10 mouse cellular contexts compared by ENCODE assay signal in genomic region chr12:108162036-108162435, GRCm38 (mm10). TPM values are rescaled to one million over a fixed set of nuclear protein-coding genes. Genes with fewer than 3 reads are reported as not detected.
DNase-seq lines count a peak whose midpoint lies in the region; ATAC-seq and TF ChIP-seq lines count a peak whose summit lies in the region.
"Had no signal": no experiment of that assay in that cellular context is flagged by ENCODE, and none has a peak within 500 bp of the region (broad histone marks: within the 10 kb centered on the region; RNA-seq: fewer than 3 reads in every experiment).

No protein-coding gene starts in this region.

- no peak for TF ChIP-seq EP300 in heart, adult 2 months (IDR thresholded peaks at IDR 0.05; ENCODE audit: insufficient read depth, low read depth, low read length)

- peaks cover 3% of the 10 kb centered on the region for H3K4me1 ChIP-seq in heart, adult 2 months (ENCODE audit: control insufficient read depth, insufficient read depth, low read length)
- no peaks in the 10 kb centered on the region; the same call in 1 of the 2 replicates for H3K4me1 ChIP-seq in heart, embryonic 11.5 days (ENCODE audit: control insufficient read depth, insufficient read depth, low read length)
- H3K4me1 ChIP-seq in midbrain, embryonic 10.5 days: no peaks in the 10 kb centered on the region
- no peaks in the 10 kb centered on the region for H3K4me1 ChIP-seq in midbrain, embryonic 16.5 days (ENCODE audit: control insufficient read depth, insufficient read depth, low read length)
- no peaks in the 10 kb centered on the region for H3K4me1 ChIP-seq in cortical plate, adult 2 months (ENCODE audit: control insufficient read depth, insufficient read depth, low read length)
- H3K4me1 ChIP-seq: liver, embryonic 15.5 days had no signal

- no peak overlapping the region for H3K27ac ChIP-seq in heart, adult 2 months
- H3K27ac ChIP-seq in heart, embryonic 11.5 days (ENCODE audit: low read depth, low read length): no peak overlapping the region
- no peak overlapping the region for H3K27ac ChIP-seq in midbrain, embryonic 10.5 days (replicated peaks)
- H3K27ac ChIP-seq in midbrain, embryonic 16.5 days (ENCODE audit: low read length): no peak overlapping the region
- H3K27ac ChIP-seq in cortical plate, adult 2 months (ENCODE audit: insufficient read depth, low read length): no peak overlapping the region
- H3K27ac ChIP-seq: heart, embryonic 15.5 days; liver, embryonic 15.5 days had no signal

- H3K9me3 ChIP-seq in heart, embryonic 11.5 days (replicated peaks; ENCODE audit: control insufficient read depth, low read length): no peaks in the 10 kb centered on the region
- no peaks in the 10 kb centered on the region for H3K9me3 ChIP-seq in midbrain, embryonic 10.5 days (replicated peaks)
- no peaks in the 10 kb centered on the region for H3K9me3 ChIP-seq in midbrain, embryonic 16.5 days (replicated peaks; ENCODE audit: control insufficient read depth, low read length, poor library complexity, severe bottlenecking)
- H3K9me3 ChIP-seq: heart, embryonic 15.5 days; liver, embryonic 15.5 days had no signal

- TF ChIP-seq CTCF in heart, adult 2 months (IDR thresholded peaks at IDR 0.05): peak; percentile 58
- TF ChIP-seq CTCF in cortical plate, adult 2 months (IDR thresholded peaks at IDR 0.05; ENCODE audit: extremely low read depth, insufficient read depth, low read length): peak; percentile 50

- H3K27me3 ChIP-seq in heart, adult 2 months (ENCODE audit: control insufficient read depth, insufficient read depth, low read length): no peaks in the 10 kb centered on the region
- H3K27me3 ChIP-seq in heart, embryonic 11.5 days (ENCODE audit: control insufficient read depth, insufficient read depth, low read length): no peaks in the 10 kb centered on the region
- H3K27me3 ChIP-seq in midbrain, embryonic 10.5 days (ENCODE audit: low read depth, poor library complexity, severe bottlenecking): no peaks in the 10 kb centered on the region
- H3K27me3 ChIP-seq in midbrain, embryonic 16.5 days (ENCODE audit: control insufficient read depth, insufficient read depth, low read depth, low read length): no peaks in the 10 kb centered on the region
- H3K27me3 ChIP-seq: heart, embryonic 15.5 days; liver, embryonic 15.5 days had no signal

- ATAC-seq in heart, embryonic 11.5 days (replicated peaks; ENCODE audit: insufficient number of reproducible peaks, low FRiP score, low TSS enrichment): no peak
- ATAC-seq in midbrain, embryonic 16.5 days: no peak
- no peak for ATAC-seq in inflammation-experienced regulatory T-cells, adult 6 months

- H3K36me3 ChIP-seq in heart, adult 2 months (ENCODE audit: control insufficient read depth, insufficient read depth, low read length): peaks cover 5% of the 10 kb centered on the region
- H3K36me3 ChIP-seq in heart, embryonic 11.5 days (ENCODE audit: control insufficient read depth, insufficient read depth, low read length): peaks cover 16% of the 10 kb centered on the region
- peaks cover 70% of the 10 kb centered on the region for H3K36me3 ChIP-seq in midbrain, embryonic 10.5 days
- H3K36me3 ChIP-seq in midbrain, embryonic 16.5 days (ENCODE audit: control insufficient read depth, insufficient read depth, low read length): peaks cover 13% of the 10 kb centered on the region

- DNase-seq in heart, adult 2 months: no peak
- DNase-seq in midbrain, embryonic 10.5 days (ENCODE audit: low spot score): peak; percentile 33
- peak; percentile 54 for DNase-seq in retina, postnatal 1 day
- no peak for DNase-seq in spleen, postnatal 36 days (ENCODE audit: low spot score in 2 of 2)

- H3K4me2 ChIP-seq in heart, embryonic 11.5 days: no peak overlapping the region
- H3K4me2 ChIP-seq in midbrain, embryonic 16.5 days (ENCODE audit: low read length): no peak overlapping the region
- H3K4me2 ChIP-seq: heart, embryonic 15.5 days; liver, embryonic 15.5 days had no signal

- no peak overlapping the region for H3K9ac ChIP-seq in heart, adult 2 months (ENCODE audit: low read depth, low read length)
- no peak overlapping the region for H3K9ac ChIP-seq in heart, embryonic 11.5 days (ENCODE audit: low read depth, low read length)
- no peak overlapping the region for H3K9ac ChIP-seq in midbrain, embryonic 16.5 days (ENCODE audit: low read depth, low read length)
- H3K9ac ChIP-seq: heart, embryonic 15.5 days; liver, embryonic 15.5 days had no signal

- no peak for TF ChIP-seq POLR2A in heart, adult 2 months (IDR thresholded peaks at IDR 0.05; ENCODE audit: insufficient read depth, low read depth, low read length)
- TF ChIP-seq POLR2A in cortical plate, adult 2 months (IDR thresholded peaks at IDR 0.05; ENCODE audit: extremely low read depth, insufficient read depth, low read length): no peak

- no peak overlapping the region for H3K4me3 ChIP-seq in heart, adult 2 months
- H3K4me3 ChIP-seq in heart, embryonic 11.5 days (ENCODE audit: low read depth, low read length): no peak overlapping the region
- no peak overlapping the region for H3K4me3 ChIP-seq in midbrain, embryonic 10.5 days
- H3K4me3 ChIP-seq in midbrain, embryonic 16.5 days (ENCODE audit: low read depth, low read length): no peak overlapping the region
- H3K4me3 ChIP-seq in cortical plate, adult 2 months (ENCODE audit: insufficient read depth, low read length): no peak overlapping the region
- H3K4me3 ChIP-seq: heart, embryonic 15.5 days; liver, embryonic 15.5 days had no signal

- WGBS in heart, adult 2 months: 98% methylated on average over 1 of the region's 1 CpGs
- WGBS in heart, embryonic 11.5 days (ENCODE audit: insufficient replicate concordance): 86% methylated on average over 1 of the region's 1 CpGs
- 88% methylated on average over 1 of the region's 1 CpGs for WGBS in midbrain, embryonic 10.5 days
- 92% methylated on average over 1 of the region's 1 CpGs for WGBS in midbrain, embryonic 16.5 days

- intact Hi-C loops in heart, adult 2 months (cut with DNase I): no loop called here

- peaks cover 11% of the 10 kb centered on the region for H3K79me2 ChIP-seq in heart, adult 2 months (replicated peaks; ENCODE audit: control insufficient read depth, insufficient read depth, low read length)

RNA-seq across cellular contexts. Expression of gene Setd3, which starts 17.1 kb away (rescaled TPM):
- total RNA-seq in heart, adult 2 months (2021): 10 to 100 TPM; 84.6 to 99.8 TPM
- 25.0 and 46.8 TPM in 2 replicates for polyA plus RNA-seq in heart, adult 2 months (2012; rRNA removed)
- 62.4 and 64.4 TPM in 2 replicates for polyA plus RNA-seq in heart, embryonic 11.5 days (2014; fragmentation: Nextera tagmentation; extraction: Ambion mirVana)
- 77.8 and 77.9 TPM in 2 replicates for polyA plus RNA-seq in midbrain, embryonic 10.5 days (2016; fragmentation: Nextera tagmentation; extraction: Ambion mirVana)
- polyA plus RNA-seq in midbrain, embryonic 16.5 days (2015; fragmentation: Nextera tagmentation; extraction: Ambion mirVana): 95.5 and 97.2 TPM in 2 replicates
- 107 and 110 TPM in 2 replicates for polyA plus RNA-seq in cortical plate, adult 2 months (2012; rRNA removed)
- polyA plus RNA-seq in inflammation-experienced regulatory T-cells, adult 6 months (2017; shearing (Covaris generic)): 10 to 100 TPM; 27.7 to 33.1 (median 32.1) TPM

RNA-seq across cellular contexts. Expression of gene Ccnk, which starts 17.3 kb away (rescaled TPM):
- 10 to 100 TPM; 28.9 to 31.9 TPM for total RNA-seq in heart, adult 2 months (2021)
- polyA plus RNA-seq in heart, adult 2 months (2012; rRNA removed): 14.8 and 20.6 TPM in 2 replicates
- polyA plus RNA-seq in heart, embryonic 11.5 days (2014; fragmentation: Nextera tagmentation; extraction: Ambion mirVana): 4.0 and 5.6 TPM in 2 replicates
- polyA plus RNA-seq in midbrain, embryonic 10.5 days (2016; fragmentation: Nextera tagmentation; extraction: Ambion mirVana): 3.3 and 3.5 TPM in 2 replicates
- polyA plus RNA-seq in midbrain, embryonic 16.5 days (2015; fragmentation: Nextera tagmentation; extraction: Ambion mirVana): 2.2 and 2.4 TPM in 2 replicates
- 24.0 and 24.8 TPM in 2 replicates for polyA plus RNA-seq in cortical plate, adult 2 months (2012; rRNA removed)
- polyA plus RNA-seq in inflammation-experienced regulatory T-cells, adult 6 months (2017; shearing (Covaris generic)): 1 to 10 TPM; 3.9 to 6.3 (median 5.2) TPM

Comparison
In these comparisons a context has a peak if more than half of its experiments do, and no peak if none do; other contexts are left out.
1. DNase-seq: peak in midbrain, embryonic 10.5 days (single experiment) and retina, postnatal 1 day (single experiment); none in heart, adult 2 months (0 of 2) and spleen, postnatal 36 days (0 of 2).